Mouse (Mus musculus): ENCODE results near the gene Krt35.

The Krt35 gene

DNA sequence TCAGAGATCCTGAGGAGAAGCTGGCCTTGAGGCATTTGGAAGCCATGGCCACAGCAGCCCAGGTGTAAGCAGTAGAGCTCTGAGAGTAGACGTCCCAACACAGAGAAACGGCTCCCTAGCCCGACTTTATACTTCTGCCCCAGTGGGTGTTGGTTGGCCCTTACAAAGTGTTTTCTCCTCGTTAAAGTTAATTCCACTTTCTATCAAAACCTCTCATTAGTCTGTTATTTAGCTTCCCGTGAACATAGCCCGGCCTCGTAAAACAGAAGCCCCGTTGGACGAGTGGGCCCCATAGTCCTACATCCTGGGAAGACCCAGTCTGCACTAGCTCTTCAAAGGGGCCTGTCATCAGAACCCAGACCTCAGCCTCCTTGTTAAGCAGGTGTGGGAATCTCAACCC, at the start of gene Krt35:
Gene Krt35 (minus strand): TSS at position 101 of the 400 bp plus-strand sequence.
- DNase-seq (ENCODE audit: low spot score in 2 of 2): no peak

DNA sequence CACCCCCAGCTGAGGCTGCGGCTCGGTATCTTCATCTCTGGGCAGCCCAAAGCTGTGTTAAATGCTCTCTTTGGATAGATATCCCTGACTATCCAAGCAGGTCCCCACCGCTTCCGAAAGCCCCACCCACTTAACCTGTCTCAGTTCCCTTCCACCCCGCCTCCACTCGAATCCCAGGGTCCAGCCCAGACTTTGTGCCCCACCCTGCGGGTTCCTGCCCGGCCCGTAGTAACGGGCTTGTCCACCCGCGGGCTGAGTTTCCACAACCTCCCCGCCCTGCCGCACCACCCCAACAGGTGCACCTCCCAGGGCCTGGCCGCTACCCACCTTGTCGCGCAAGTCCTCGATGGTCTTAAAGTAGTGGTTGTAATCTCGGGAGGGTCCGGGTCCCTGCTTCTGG, 49.1 kb upstream of the Krt35 start:
- no peak for DNase-seq (ENCODE audit: low spot score in 2 of 2)

DNA sequence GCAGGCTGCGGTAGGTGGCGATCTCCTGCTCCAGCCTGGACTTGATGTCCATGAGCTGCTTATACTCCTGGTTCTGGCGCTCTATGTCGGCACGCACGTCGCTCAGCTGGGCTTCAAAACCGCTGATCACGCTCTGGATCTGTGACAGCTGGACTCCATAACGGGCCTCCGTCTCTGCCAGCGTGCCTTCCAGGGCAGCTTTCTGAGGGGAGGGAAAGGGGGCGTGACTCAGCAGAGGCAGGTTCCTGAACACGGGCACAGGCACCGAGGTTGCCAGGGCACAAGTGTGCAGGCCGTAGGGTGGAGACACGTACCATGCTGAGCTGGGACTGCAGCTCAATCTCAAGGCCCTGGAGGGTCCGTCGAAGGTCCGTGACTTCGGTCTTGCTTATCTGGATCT, 44.9 kb upstream of the Krt35 start:
- no peak for DNase-seq (ENCODE audit: low spot score in 2 of 2)

DNA sequence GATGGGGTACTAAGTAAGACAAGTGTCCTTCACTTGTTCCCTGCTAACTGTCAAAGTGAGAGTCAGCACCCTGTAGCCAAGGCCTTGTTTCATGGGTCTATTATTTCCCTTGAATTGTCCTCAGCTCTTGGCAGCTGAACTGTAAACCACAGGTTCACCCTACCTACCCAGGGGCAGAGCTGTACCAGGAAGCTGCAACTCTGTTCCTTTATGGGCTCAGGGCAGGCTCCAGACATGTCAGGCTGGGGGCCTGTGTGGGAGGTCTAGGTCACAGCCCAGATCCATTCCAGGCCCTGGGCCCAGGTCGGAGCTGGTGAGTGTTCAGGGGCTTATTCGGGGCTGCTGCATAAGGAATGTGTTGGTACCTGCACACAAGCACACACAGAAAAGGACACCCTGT, 43.4 kb upstream of the Krt35 start:
- DNase-seq (ENCODE audit: low spot score in 2 of 2): no peak

DNA sequence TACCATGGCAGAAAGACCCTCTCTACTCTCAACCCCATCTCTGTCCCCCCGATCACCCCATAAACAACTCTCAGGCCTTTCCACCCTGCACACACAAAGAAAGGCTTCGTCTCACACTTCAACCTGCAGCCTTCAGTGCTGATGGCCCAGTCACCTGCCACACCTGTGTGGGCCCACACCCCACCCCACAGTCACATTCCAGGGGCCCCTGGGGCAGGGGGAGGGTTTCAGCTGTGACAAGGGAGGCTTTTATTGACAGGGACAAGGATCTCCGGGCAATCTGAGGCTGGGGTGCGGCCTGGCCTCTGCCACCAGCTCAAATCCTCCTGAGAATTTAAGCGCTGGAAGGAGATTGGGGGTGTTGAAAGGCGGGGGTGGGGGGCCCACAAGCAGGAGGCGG, 42.8 kb upstream of the Krt35 start:
- DNase-seq (ENCODE audit: low spot score in 2 of 2): no peak

DNA sequence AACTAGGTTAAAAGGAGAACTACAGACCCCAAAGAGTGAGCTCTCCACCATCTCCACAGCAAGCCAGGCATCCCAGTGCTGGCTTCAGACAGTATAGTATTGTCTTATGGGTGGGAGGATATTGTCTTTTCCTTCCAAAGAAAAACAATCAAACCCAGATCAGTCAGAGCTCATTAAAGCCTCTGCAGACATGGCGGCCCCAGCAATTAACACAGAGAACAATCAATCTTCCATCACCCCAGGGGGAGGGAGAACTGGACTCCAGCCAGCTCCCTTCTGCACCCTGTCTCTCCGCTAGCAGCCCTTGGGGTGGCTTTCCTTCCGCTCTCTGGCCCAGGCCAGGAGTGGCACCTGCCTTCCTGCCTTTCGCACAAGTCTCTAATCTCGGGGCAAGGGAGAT, 41.7 kb upstream of the Krt35 start:
- no peak for DNase-seq (ENCODE audit: low spot score in 2 of 2)

DNA sequence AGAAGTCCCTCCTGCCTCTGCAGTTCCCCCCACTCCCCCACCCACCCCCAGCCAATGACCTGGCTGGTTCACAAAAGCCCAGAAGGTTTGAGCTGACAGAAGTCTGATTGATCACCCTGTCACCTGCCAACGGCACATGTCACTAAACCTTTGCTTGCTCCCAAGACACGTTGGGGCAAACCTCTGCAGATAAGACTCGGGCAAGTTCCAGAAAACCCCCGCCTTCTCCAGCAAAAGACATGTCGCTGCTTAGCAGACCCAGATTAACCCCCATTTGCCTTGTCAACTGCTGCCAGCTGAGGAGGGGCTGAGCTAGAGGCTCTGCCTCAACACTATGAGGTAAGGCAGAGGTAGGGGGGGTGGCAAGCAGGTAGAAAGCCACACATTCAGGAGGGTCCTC, 40.5 kb upstream of the Krt35 start:
- no peak for DNase-seq (ENCODE audit: low spot score in 2 of 2)

DNA sequence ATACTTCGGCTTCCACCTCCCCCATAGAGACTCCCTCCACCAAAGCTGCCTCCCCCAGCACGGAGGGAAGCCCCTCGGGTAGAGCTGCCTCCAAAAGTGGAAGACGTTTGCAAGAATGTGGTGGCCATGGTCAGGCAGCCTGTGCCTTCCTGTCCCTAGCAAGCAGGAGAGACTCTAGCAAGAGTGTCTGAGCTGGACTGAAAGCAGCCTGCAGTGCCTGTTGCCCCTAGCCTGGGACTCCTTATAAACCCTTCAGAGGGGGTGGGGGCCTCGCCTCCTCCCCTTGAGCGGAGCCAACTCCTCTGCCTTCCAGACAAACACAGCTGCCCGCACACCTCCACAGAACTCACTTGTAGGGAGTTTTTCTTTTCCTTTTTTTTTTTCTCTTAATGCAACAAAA, 39.7 kb upstream of the Krt35 start, which contains the start of gene Krt15:
Gene Krt15 (minus strand): TSS at position 198 of the 400 bp plus-strand sequence.
- no peak for DNase-seq (ENCODE audit: low spot score in 2 of 2)

DNA sequence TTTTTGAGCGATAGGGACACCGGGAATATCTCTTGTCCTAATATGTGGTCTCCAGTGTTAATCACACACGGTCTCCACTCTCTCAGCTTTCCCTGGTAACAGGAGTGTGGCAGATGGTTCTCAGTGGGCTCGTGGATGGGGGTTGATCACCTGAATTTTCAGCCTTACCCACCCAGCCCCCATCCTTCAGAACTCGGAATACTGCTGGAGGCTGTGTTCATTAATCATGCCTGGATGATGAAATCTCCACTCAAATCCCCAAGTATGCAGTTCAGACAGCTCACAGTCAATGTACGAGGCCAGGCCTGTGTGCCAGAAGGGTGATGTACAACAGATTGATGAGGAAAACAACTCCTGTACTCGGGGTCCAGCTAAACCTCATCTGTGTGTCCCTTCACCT, 28.9 kb upstream of the Krt35 start:
- no peak for DNase-seq (ENCODE audit: low spot score in 2 of 2)

DNA sequence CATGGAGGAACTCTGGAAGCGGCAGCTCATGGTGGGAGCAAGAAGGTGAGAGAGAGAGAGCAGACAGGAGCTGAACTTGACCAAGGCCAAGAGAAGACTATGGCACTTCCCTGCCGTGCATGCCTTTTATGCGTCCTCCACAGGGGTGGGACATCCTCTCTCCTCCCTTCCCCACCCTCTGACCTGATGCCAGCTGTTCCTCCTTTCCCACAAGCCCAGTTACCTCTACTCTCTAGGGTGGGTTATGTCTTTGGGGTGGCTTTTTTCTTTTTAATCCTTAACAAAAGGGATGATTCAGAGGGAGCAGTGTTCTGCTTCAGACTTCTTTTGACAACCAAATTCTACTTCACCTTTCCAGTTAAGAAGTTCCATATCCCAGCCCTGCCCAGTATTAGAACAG, 25.4 kb upstream of the Krt35 start, which contains the start of gene Krt13:
Gene Krt13 (minus strand): TSS at position 101 of the 400 bp plus-strand sequence.
- no peak for DNase-seq (ENCODE audit: low spot score in 2 of 2)

DNA sequence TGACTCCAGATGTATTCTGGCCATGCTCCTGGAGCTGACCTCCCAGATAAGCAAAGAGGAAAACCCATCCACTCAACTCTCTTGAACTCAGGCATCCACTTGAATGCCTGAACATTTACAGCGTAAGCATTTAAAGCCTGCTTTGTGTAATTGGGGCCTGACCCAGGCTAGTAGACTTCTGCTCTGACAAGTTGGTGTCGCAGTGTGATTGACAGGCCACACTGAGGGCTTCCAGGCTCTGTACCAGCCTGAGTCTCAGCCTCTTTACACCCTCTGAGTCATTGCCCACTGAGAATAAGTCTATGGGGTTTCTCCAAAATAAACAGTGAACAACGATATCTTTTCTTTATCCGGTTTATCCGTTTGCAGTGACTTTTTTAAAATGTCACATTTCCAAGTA, 24.3 kb upstream of the Krt35 start:
- no peak for DNase-seq (ENCODE audit: low spot score in 2 of 2)

DNA sequence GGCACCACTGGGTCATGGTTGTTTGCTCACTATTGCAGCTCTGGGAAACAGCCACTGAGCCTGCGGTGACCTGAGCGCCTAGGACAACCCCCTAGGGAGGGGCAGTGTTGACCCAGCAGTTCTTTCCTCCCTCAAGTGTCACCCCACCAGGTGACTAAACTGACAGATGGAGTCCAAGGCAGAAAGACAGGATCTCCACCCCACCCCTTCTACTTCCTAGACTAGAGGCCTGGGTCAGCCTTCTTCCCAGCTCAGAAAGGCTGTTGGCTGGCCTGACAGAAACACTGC, 17.6 kb upstream of the Krt35 start:
- no peak for DNase-seq (ENCODE audit: low spot score in 2 of 2)

DNA sequence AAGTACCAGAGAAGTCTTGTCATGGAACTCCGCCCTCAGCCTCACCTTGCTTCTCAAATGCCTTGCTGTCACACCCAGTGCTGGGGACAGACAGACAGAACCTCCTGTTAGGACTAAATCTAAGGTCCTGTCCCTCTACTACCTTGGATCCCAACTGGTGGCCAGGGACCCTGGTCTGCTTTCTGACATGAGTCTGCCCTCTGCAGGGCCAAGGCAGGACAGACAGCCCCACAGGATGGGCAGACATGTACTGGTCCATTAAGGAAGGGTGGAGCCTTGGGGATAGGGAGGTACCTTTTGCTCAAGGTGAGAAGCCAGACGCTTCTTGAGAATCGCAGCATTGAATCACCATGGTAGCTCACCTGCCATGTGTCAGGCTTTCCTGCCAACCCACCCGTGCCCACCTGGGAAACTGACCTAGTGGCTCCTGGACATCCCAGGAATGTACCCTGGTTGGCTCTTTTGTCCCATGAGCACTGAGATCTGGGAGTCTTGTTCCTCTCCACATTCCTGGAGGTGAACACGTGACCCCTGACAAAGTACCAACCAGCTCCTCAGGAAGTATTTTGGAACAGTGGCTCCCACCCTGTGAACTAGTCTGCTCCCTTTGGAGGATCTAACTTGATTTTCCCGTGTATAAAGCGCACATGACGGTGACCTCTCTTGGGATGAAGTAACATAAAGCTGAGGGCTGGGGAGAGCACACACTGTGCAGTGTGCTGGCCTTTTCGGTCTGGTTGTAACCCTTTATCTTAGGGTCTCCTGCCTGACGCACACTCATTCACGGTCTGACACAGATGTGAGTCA, 17.1 kb upstream of the Krt35 start:
- no peak for DNase-seq (ENCODE audit: low spot score in 2 of 2)

DNA sequence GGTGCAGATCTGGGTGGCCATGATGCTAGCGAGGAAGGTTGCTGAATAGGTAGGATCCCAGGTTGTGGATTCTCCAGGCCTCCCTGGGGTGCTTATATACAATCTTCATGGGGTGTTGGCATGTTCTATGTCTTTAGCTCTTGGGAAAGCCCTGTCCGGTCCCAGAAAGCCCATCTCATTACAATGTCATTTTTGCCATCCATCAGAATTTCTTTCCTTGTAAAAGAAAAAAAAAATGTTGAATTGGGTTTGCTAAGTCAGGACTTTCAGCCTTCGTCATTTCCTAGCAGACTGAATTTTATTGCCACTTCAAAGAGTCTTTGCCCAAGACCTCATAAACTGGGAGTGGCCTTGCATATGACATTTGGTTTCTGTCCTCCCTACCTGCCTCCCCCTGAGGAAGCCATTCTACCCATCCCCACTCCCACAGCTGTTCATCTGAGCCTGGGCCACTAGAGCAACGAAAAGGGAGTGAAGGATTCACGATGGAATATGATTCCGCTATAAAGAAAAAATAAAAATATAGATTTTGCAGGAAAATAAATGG, 9.6 kb upstream of the Krt35 start, which contains the start of gene Krt36:
Gene Krt36 (minus strand): TSS at position 51 of the 547 bp plus-strand sequence.
- no peak for DNase-seq (ENCODE audit: low spot score in 2 of 2)

DNA sequence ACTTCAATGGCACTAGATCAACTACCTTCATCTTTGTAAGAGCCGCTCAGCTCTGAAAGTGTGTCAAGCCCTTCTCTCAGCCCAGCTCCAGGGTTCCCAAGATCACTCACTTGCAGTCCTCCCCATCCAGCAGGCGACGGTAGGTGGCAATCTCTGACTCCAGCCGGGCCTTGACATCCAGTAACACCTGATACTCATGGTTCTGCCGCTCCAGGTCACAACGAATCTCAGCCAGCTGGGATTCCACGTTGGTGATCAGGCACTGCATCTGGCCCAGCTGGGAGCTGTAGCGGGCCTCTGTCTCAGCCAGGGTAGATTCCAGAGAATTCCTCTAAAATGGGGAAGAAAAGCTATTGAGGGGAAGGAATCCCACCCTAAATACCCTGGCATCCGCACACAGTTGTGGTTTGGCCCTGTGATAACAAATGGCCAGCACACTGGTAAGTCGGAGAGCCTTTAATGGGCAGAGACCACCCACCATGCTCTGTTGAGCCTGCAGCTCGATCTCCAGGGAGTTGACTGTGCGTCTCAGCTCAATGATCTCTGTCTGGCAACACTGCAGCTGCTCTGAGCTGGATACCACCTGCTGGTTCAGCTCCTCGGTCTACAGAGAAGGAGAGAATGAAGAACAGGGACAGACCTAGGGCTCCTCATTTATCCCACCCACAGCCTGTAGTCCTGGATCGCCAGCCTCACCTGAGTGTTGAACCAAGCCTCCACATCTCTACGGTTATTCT, 6.8 kb upstream of the Krt35 start:
- DNase-seq (ENCODE audit: low spot score in 2 of 2): no peak

DNA sequence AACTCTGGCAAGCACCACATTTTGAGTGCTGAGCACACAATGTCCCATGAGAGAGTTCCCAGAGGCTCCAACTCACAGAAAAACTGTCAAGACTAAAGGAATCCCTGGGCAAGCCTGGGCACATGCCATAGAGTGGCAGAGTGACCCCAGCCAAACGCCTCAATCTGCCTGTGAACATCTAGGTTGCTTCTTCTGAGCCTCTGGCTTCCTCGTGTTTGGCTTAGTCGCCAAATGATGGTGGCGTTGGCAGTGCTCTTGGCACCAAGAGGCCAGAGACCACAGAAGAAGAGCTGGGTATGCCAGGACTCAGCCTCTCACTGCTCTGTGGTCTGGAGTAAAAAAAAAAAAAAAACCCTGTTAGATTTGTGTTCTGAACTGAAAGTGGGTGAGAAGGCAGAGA, 4.3 kb upstream of the Krt35 start:
- no peak for DNase-seq (ENCODE audit: low spot score in 2 of 2)

DNA sequence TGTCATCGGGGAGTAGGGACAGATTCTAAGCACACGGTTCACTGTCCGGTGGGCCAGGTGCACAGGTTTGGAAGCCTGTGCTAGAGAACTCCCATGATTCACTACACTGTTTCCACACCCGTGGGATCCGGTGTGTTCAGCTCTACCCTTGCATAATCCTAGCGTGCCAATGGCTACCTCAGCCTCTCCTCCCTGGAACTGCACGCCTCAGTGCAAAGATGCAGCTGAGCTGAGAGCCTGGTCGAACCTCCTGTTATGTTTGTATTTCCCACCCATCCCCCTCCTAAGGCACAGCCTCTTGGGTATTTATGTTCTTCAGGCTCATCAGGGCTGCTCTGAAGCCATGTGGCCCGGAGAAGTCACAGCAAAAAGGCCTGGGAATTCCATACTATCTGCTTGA, 1.8 kb upstream of the Krt35 start:
- DNase-seq (ENCODE audit: low spot score in 2 of 2): no peak

DNA sequence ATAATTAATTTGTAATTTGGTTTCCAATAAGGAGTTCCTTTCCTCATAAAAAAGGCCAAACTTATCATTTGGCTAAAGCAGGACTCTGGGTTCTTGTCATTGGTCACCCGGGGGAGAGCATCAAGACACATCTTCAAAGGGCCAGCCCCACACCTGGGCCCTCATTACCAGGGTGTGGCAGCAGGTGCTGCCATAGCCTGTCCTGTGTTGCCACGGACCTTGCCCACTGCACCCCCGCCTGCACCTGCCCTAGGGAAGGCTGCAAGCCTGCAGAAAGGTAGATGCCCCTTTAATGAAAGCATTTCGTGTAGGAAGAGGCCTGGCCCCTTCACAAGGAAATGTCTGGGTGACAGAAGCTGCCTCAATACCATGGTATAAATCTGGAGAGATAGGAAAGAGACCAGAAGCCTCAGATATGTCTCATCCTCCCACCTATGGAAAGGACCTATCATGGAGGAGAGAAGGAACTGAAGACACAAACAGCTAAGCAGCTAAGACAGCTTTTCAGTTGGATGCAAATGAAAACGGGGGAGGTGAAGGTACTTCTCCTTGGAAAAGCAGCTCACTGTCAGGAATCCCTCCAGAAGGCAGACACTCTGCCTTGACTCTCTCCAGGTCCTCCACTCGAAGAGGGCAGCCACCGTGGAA, 7.5 kb downstream of the Krt35 start:
- DNase-seq (ENCODE audit: low spot score in 2 of 2): peak; percentile 11 to 12

DNA sequence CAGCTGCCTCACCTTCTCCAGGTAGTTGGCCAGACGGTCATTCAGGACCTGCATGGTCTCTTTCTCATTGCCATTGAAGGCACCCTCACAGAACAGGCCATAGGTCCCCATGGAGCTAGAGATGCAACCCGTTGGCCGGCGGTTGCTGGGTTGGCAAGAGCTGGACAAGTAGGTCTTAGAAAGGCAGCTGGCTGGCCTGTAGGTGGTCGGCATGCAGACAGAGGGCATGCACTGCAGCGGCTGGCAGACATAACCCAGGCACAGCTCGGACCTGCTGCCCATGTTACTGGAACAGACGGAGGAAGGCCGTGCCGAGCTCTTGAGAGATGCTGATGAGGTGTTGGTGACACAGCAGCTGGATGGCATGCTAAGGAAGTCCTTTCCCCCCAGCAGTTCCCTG, 8.2 kb downstream of the Krt35 start, which contains the start of gene Krt32:
Gene Krt32 (minus strand): TSS at position 366 of the 400 bp plus-strand sequence.
- DNase-seq (ENCODE audit: low spot score in 2 of 2): no peak

DNA sequence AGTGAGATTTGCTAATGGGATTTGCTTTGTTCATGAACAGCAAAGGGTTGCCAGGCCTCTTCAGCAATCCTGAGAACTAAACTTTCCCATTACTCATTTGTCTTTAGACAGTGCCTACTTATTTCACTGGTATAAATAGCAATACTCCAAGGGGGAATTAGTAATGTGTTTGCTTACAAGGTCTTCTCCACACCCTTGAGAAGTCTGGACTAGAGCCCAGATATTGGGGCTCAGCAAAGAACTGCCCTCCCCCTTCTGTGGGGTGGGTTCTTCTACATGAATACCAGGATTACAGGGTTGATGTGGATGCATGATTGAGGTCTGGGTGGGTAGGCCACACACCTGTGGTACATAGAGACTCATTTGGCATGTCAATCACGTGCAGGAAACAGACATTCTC, 22.2 kb downstream of the Krt35 start:
- DNase-seq (ENCODE audit: low spot score in 2 of 2): no peak

DNA sequence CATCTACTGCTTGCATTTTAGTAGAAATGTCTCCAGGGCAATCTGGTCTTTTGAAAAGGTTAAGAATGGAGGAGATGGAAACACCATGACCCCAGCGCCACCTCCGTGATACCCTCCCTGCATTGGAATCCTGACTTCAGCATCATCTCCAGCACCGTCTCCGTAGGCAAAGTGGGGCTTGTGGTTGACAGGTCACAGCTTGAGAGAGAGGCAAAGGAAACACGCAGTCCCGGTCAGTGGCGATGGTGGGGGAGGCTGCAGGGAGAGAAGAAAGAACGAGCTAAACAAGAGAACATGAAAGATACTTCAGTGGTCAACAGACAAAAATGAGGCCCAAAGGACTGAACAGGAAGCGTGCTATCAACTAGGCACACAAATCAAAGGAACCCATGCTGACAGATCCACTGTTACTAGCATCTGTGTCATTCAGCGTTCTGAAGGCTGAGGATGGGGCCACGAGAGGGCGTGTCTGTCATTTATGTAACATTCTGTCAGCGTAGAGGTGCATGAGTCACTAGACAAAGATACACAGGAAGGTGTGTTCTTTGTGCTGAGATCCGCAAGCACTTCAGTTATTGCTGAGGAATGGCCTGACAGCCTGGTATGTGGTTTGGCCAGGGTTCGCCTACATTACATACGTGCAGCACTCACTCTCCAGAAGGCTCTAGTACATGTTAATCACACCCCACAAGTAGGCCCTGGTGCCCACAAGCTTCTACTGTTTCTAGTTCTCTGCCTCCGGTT, 28.6 kb downstream of the Krt35 start:
- DNase-seq (ENCODE audit: low spot score in 2 of 2): no peak
